Mouse (Mus musculus): ENCODE measurements around the gene Krt87.

- no peak for TF ChIP-seq CTCF (IDR thresholded peaks at IDR 0.05; ENCODE audit: low read depth, low read length)
- no peak for TF ChIP-seq GATA2 (IDR thresholded peaks at IDR 0.05; ENCODE audit: borderline replicate concordance, low read depth, low read length)
- TF ChIP-seq GATA1 (IDR thresholded peaks at IDR 0.05; ENCODE audit: borderline replicate concordance, low read length), result no peak
- no peak for TF ChIP-seq TAL1 (conservative IDR thresholded peaks at IDR 0.05; ENCODE audit: low read depth, low read length)
These were observed 8.0 kb upstream of the Krt87 start for GRCm38 (mm10) chr15:101446572-101446971.
